Mouse (Mus musculus) ES-Bruce4 (cell line): ENCODE data around the gene Clptm1. TPM values are rescaled to one million over a fixed set of nuclear protein-coding genes. Genes with fewer than 3 reads are reported as not detected.

Experiments used
- H3K27ac ChIP-seq: 2 replicates; pipeline ENCODE4 v1.5.1; 2012; ENCODE audit warnings: low read length, inconsistent platforms; ENCODE audit not compliant: insufficient read depth
- H3K27me3 ChIP-seq: 2 replicates; pipeline ENCODE4 v1.6.1; 2012; ENCODE audit warnings: mild to moderate bottlenecking, low read length, inconsistent platforms; ENCODE audit not compliant: control insufficient read depth, poor library complexity, insufficient read depth, severe bottlenecking
- H3K36me3 ChIP-seq: 2 replicates; pipeline ENCODE4 v1.6.1; 2012; ENCODE audit warnings: inconsistent platforms, mild to moderate bottlenecking, low read length, moderate library complexity; ENCODE audit not compliant: control insufficient read depth, poor library complexity, insufficient read depth, severe bottlenecking
- H3K4me1 ChIP-seq: one replicate; pipeline ENCODE4 v1.8.1; 2011; ENCODE audit warnings: low read length; ENCODE audit not compliant: control insufficient read depth, insufficient read depth
- H3K4me3 ChIP-seq: 2 replicates; pipeline ENCODE4 v1.5.1; 2011; ENCODE audit warnings: low read depth, mild to moderate bottlenecking, low read length
- H3K9ac ChIP-seq: 2 replicates; pipeline ENCODE4 v1.6.1; 2012; ENCODE audit warnings: low read depth, mild to moderate bottlenecking, inconsistent platforms; ENCODE audit not compliant: poor library complexity, severe bottlenecking
- H3K9me3 ChIP-seq: replicated peaks from 2 replicates; pipeline ENCODE4 v1.6.1; 2012; ENCODE audit warnings: mild to moderate bottlenecking, low read length, inconsistent platforms; ENCODE audit not compliant: control insufficient read depth, poor library complexity, insufficient read depth, severe bottlenecking
- CTCF ChIP-seq: IDR thresholded peaks from one replicate; pipeline ENCODE4 v1.8.1; 2011; ENCODE audit warnings: low read depth, low read length
- EP300 ChIP-seq: IDR thresholded peaks from 2 replicates; pipeline ENCODE4 v1.6.1; 2011; ENCODE audit warnings: low read depth, low read length; ENCODE audit not compliant: insufficient read depth
- POLR2A ChIP-seq: IDR thresholded peaks from one replicate; pipeline ENCODE4 v1.8.1; 2011; ENCODE audit warnings: low read length; ENCODE audit not compliant: insufficient read depth
- polyA plus RNA-seq: library from polyadenylated mRNA; stranded (reverse); fragments of >200 nt; gene quantifications from 2 replicates; pipeline ENCODE4 v1.2.4, GENCODE M21; 2011; ENCODE audit warnings: low read depth; ENCODE audit not compliant: missing spikeins, insufficient read depth, insufficient read length

The Clptm1 gene
- polyA plus RNA-seq, 1 experiment = 52.7 TPM

DNA sequence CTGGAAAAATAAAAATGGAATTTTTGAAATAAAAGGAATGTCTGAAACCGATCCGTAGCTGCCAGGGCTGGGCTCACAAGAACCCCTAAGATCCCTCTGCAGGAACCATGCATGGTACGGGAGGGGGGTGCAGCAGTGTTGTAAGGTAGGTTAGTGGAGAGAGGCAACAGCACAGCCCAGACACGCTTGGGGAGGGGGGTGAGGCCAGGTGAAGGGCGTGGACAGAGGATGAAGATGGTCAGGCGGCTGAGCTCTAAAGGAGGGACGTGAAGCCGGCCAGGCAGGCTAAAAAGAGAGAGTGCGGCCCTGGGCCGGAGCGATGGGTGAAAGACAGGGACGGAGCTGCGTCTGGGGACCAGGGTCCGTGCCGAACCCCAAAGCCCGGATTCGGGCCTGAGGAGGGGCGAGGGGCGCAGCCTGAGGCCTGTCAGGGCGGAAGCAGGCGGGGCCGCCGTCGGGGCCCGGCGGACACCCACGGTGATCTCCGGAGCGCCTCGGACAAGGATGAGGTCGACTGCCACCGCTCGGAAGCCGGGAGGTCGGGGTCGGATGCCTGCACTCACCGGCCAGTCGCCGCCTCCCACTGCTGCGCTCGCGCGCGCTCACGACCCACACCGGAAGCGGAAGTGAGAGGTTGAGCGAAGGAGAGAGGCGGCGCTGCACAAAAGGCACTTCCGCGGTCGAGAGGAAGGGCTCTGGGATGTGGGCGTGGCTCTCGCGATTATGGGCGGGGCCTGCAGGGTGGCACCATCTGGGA is 60.8 kb downstream of the Clptm1 start, which contains the start of gene Clasrp:
Clasrp (minus strand) TSS at position 638 of the 757 bp plus-strand sequence.
- Histone ChIP-seq H3K4me3 (peak within 1 kb of the TSS; percentile 85), H3K27ac (0 out of 2 replicates have a peak within 1 kb of the TSS, but pooled peaks have one; percentile 9), H3K27me3 (no peaks in the 10 kb centered on the region), H3K9me3 (no peaks in the 10 kb centered on the region), H3K36me3 (peaks cover 16% of the 10 kb centered on the region), H3K4me1 (peaks cover 5% of the 10 kb centered on the region), H3K9ac (peak within 1 kb of the TSS; percentile 82)
- TF ChIP-seq CTCF = no peak
- TF ChIP-seq POLR2A = peak; percentile 30
- TF ChIP-seq EP300 = no peak

DNA sequence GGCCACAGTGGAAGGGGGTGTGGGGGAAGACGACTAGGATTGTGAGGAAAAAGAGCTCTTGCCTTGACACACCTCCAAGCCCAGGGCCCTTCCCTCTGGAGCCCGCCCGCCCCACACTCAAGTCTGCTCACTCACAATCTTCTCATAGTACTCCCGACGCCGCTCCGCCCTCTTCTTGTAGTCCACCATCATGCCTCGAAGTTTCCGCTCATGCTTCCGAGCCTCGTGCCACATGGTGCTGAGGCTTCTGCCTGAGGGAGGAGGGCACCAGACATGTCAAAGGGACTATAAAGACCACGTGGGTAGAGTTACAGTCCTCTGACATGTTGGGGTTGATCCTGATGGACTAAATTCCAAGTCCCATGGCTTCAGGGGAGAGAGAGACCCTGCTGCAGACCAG is 61.8 kb downstream of the Clptm1 start:
- Histone ChIP-seq H3K9ac (peak overlapping the region; percentile 82), H3K27ac (no peak overlapping the region), H3K4me1 (peaks cover 5% of the 10 kb centered on the region), H3K9me3 (no peaks in the 10 kb centered on the region), H3K4me3 (peak overlapping the region; percentile 28), H3K27me3 (no peaks in the 10 kb centered on the region), H3K36me3 (peaks cover 16% of the 10 kb centered on the region)
- TF ChIP-seq EP300 = no peak

DNA sequence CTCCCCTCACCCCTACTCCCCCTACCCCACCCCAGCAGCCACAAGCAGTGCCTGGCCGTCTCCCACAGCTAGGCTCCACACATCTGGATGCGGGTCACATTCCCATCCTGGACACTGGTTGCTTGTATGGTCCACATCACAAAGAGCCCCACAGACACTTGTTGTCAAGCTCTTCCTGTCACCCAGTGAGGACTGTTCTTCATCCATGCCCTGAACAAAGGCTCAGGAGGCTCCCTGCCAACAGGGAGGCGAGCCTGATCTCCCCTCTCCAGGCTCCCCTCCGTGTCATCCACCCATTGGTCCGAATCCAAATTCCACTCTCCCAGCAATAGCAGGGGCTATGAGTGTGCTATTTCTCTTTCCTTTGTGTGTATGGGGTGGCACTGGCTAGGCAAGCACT is 64.3 kb downstream of the Clptm1 start:
- Histone ChIP-seq H3K9ac (no peak overlapping the region), H3K4me1 (peaks cover 5% of the 10 kb centered on the region), H3K9me3 (no peaks in the 10 kb centered on the region), H3K36me3 (peaks cover 16% of the 10 kb centered on the region), H3K4me3 (no peak overlapping the region), H3K27me3 (no peaks in the 10 kb centered on the region), H3K27ac (no peak overlapping the region)
- no peak for TF ChIP-seq CTCF
- TF ChIP-seq EP300 = no peak
- no peak for TF ChIP-seq POLR2A

DNA sequence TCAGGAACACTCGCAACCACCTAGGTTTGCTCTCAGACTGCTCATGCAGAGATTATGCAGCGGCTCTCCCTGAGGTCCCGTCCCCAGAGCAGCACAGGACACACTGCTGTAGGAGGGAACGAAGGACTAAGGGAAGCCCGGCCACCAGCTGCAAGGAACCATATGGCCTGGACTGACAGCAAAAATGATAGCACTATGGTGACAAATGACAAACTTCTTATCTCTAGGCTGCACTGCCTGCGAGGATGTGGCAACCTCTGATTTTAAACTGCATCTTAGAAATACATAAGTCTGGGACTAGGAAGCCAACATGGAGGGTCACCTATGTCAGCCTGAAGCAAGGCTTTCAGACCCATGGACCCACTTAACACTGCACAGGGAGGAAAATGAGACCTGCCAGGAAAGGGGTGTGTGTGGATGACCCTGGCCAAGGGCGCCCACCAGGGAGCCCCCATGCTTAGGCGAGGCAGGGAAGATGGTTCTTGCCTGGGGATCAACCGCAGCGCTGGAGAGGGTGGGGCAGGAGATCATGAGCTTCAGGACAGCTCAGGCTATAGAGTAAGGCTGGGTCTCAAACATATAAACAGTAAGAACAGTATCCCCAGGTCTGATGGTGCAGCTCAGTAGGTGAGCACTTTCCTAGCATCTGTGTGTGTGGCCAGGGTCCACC is 71.6 kb downstream of the Clptm1 start:
- H3K4me1 ChIP-seq = peaks cover 2% of the 10 kb centered on the region
- H3K27me3 ChIP-seq = no peaks in the 10 kb centered on the region
- peak overlapping the region; percentile 30; the same call in 1 of the 2 replicates for H3K27ac ChIP-seq
- no peak overlapping the region for H3K9ac ChIP-seq
- H3K9me3 ChIP-seq = no peaks in the 10 kb centered on the region
- TF ChIP-seq POLR2A (no peak), EP300 (0 out of 2 replicates have a peak, but pooled peaks have one; percentile 33)
- no peak overlapping the region for H3K4me3 ChIP-seq
- peaks cover 21% of the 10 kb centered on the region for H3K36me3 ChIP-seq

DNA sequence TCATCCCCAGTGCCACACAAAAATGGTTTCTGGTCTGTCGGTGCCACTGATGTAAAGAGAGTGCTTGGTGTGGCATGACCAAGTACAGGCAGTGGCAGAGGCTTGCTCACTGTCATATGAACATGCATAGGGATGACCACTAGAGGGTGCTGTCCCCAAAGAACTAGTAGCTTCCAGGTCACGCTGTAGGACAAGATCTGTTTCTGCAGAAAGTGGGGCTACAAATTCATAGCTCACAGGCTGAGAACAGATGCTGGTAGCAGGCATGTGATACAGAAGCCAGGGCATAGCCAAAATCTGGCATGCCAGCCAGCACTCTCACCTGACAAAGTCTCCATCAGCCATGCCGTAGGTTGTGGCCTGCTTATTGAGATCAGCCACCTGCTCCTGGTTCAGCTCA is 74.9 kb downstream of the Clptm1 start:
- H3K27me3 ChIP-seq = no peaks in the 10 kb centered on the region
- no peak overlapping the region for H3K4me3 ChIP-seq
- no peak overlapping the region for H3K27ac ChIP-seq
- no peaks in the 10 kb centered on the region for H3K9me3 ChIP-seq
- H3K4me1 ChIP-seq = peaks cover 2% of the 10 kb centered on the region
- no peak overlapping the region for H3K9ac ChIP-seq
- TF ChIP-seq CTCF = peak; percentile 74
- no peak for TF ChIP-seq POLR2A
- peaks cover 30% of the 10 kb centered on the region for H3K36me3 ChIP-seq

DNA sequence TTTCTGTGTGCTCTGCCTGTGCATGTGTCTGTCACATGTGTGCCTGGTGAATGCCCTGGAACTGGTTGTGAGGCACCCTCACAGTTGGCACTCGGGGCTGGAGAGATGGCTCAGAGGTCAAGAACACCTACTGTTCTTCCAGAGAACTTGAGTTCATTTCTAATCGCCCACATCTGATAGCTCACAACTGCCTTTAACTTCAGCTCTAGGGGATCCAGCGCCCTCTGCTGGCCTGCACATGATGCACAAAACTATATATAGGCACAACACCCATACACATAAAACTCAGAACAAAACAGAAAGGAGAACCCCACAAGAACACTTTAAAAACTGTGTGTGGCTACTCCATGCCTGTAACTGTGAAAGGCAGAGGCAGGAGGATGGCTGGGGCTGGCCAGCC is 75.6 kb downstream of the Clptm1 start:
- Histone ChIP-seq H3K4me3 (no peak overlapping the region), H3K27ac (no peak overlapping the region), H3K27me3 (no peaks in the 10 kb centered on the region), H3K4me1 (peaks cover 2% of the 10 kb centered on the region), H3K9me3 (no peaks in the 10 kb centered on the region), H3K36me3 (peaks cover 35% of the 10 kb centered on the region), H3K9ac (no peak overlapping the region)
- peak; percentile 72 for TF ChIP-seq CTCF
- no peak for TF ChIP-seq POLR2A
- TF ChIP-seq EP300 = no peak
